Mouse (Mus musculus) naive thymus-derived CD4-positive, alpha-beta T cell, adult 2 months (primary cell): ENCODE measurements around the gene Mre11a.
"Not testable (repeated sequence)": the region's sequence is repeated elsewhere in the genome, so short reads cannot be mapped to it uniquely, and the experiment has no call there.

Experiments
- DNase-seq: peaks from one replicate; pipeline ENCODE4 v3.0.0-alpha.2; 2011; ENCODE audit warnings: low read depth

The Mre11a gene

DNA sequence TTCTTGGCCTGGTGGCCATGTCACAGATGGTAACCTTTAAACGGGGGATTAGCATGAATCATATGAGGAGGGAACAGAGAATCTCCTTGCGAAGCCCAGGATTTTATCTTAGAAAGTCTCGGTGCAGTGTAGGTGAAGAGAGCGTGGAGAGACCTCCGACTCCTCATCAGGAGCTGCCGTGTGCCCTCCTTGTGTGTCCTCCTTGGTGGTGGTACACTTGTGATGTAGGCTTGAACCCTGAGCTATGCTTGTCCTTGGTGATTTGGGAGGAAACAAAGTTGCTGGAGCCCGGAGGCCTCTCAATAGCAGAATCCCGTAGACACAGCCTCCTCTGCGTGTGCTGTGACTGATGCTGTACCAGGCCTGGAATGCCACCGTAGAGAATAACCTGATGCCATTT is 86.3 kb downstream of the Mre11a start:
- DNase-seq = no peak

DNA sequence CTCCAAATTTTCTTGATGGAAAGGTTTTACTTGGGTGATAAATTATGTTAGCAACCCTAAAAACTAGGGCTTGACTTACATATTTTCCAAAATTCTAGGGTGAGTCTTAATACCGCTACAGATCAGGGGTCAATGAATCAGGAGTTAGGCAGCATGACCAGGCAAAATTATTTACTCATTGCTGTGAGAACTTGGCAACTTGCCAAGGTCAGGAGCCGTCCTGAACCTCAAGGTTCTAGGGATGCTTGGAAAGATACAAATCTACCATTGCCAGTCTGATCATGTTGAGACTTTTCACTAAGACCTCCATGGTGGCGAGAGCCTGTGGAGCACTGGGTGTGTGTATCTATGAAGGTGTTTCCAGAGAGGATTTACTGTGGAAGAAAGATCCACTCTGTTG is 87.1 kb downstream of the Mre11a start:
- no peak for DNase-seq

DNA sequence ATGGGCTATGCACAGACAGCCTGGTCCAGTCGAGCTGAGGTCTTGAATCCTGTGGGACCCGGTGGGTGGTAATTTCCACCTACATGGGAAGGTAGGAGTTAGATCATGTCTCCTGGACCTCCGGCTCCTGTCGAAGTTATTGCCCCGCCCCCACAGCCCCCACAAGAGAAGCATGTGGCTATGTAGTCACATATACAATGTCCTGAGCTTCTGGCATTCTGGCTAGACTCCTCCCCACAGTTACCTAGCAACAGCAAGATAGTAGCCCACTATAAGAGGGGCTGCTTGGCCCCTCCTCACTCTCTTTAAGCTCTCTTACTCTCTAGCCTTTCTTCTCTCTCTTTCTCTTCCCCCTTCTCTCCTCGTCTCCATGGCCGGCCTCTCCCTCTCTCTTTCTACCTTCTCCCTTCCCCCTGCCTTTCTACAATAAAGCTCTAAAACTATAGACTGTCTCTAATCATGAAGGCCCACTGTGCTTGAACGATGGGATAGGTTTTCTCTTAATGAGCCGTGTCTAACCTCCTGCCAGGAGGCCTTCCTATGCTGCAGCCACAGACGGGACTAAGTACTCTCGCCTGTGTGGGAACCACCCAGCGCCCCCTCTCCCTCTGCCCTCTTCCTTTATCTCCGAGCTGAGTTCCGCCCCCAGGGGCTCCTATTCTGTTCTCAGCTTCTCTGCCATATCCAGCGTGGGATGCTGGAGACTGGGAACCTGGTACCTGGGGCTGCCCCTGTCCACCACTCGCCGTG is 87.9 kb downstream of the Mre11a start:
- no peak for DNase-seq

DNA sequence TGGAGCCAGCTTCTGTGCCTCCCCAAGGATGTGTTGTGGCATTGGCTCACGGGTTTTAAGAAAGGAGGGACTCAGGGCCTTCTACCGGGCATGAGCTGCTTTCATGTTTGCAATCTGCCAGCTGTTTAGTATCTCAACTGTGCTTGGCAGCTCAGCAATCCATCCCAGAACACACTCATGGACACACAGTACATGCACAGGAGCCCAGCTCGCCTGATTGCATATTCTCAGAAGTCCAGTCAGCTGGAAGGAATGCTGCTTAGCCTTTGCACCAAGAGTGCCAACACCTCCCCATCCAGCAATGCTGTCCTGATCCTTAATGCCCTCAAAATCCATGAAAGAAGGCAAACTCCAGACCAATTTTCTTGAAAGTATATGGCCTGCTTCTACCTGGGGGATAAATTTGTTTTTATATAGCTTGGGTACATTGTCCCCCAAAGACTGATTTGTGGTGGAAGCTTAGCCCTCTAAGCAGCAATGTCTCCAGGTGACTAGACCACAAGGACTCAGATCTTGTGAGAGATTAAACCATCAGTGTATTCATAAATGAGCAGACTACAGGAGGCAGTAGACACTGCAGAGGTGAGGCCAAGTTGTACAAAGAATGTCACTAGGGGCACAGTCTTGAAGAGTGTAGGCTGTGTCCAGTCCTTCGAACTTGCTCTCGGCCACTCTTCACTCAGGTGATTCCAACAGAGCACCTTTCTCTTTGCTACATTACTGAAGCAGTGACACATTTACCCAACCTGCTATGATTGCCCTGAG is 91.5 kb downstream of the Mre11a start:
- no peak for DNase-seq

DNA sequence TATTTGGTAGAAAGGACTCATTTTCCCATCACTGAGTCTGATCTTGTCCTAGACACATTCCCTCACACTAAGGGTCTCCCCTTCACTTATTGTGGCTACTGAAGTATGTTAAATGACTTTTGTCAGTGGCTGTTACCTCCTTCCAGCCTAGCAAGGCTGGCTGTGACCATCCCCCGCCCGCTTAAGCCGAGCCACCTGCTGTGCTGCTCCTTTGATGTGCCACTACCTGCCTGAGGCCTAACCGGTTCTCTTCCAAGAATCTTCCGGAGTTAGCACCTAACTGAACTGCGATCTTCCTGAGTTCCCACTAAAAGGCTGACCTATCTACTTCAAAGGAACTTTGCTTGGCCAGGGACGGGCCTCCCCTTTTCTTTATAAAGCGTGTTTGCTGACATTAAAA is 92.1 kb downstream of the Mre11a start:
- DNase-seq = not testable (repeated sequence)

DNA sequence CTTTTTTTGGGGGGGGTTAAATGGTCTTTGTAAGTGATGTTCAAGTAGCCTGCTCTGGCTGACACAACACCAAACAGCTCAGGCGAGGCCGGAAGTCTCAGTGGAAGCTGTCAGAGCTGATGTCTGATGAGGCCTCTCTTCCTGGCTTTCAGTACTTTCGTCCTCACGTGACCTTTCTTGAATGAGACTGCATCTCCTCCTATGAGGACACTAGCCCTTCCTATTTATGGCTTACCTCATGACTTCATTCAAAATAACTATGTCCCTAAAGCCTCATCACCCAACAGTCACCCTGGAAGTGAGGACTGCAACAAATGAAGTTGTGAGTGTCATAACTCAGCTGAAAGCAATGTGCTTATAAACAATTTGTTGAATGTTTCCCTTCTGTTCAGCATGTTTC is 100.2 kb downstream of the Mre11a start:
- DNase-seq = peak; percentile 73

DNA sequence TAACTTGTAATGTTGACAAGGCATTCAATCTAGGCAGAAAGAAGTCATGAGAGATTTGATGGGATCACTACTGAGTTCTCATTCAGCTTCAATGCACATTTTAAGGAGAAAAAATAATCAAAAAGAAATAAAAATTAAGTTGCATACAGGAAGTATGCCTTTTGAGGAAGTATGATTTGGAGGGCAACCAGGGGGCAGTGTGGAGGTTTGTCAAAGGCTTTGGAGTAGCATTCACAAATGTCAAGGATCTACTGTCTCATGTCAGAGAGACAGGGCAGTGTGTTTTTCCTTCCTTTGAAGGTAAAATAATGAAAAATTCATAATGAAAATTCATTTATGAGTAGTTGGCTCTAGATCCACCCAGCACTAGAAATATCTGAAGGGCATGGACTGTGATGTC is 100.7 kb downstream of the Mre11a start:
- peak; percentile 68 for DNase-seq

DNA sequence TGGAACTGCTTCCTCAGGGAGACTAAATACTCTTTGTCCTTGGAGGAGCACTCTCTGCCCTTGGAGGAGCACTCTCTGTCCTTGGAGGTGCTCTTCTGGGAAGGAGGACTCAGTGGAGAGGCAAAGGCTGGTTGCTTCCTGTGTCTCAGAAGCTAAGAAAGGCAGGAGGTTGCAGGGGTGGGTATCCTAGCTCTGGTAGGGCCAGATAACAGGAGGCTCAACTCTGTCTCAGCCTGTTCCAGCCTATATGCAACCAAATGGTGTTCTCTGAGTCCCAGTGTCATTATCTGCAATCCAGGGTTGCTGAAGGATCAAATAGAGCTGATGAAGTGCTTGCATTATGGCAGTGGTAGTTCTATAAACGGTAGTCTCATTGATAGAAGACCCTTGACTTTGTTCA is 101.5 kb downstream of the Mre11a start:
- no peak for DNase-seq
